Mouse (Mus musculus): ENCODE measurements around the gene Il20.

Il20 gene

DNA sequence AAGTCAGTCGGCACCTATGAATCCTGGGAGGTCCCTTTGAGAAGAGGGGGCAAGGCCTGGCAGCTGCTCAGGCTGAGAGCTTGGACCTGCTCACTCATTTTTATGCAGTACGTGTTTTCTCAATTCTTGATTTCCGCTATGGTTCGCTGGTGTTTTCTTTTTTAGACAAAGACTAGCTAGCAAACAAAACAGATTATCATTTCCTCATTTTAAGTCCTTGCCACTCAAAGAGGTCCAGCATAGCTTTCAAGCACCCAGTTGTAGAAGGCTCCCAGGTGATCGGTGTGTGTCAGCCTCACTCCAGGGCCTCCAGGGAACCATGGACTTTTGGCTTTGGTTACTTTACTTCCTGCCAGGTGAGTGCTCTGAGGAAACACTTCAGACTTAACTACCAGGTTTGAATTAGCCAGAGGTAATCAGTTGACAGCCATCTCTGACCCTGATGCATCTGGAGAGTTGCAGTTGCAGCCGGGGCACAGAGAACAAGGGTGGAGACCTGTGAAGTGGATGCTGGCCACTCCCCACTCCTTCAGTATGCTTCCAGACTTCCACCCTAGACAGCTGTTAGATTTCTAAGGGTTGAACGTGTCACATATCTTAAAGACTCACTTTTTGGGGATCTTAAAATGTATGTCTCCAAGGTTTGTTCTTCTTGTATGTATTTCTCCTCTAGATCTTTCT lies 45.6 kb downstream of the Il20 start, which contains the start of gene Fcmr:
Gene Fcmr (plus strand): TSS at position 129 of the 681 bp plus-strand sequence.
- DNase-seq (ENCODE audit: low read depth): no peak

DNA sequence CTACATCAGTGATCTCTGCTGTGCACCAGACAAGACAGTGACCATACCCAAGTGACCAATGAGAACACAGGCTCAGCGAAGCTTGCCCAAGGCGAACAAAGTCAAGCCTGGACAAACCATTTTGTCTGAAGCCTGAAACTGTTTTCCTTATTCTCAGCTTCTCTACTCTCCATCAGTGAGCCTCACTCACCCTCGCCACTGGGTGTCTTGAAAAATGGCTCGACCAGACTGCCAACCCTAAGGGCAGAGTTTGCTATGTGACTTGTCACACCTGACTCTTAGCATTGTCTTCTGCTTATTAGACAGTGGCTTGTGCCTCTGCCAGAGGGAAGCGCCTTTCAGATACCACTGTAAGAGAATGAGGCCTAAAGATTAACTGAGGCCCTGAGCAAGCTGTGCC lies 46.5 kb downstream of the Il20 start:
- DNase-seq (ENCODE audit: low read depth): no peak

DNA sequence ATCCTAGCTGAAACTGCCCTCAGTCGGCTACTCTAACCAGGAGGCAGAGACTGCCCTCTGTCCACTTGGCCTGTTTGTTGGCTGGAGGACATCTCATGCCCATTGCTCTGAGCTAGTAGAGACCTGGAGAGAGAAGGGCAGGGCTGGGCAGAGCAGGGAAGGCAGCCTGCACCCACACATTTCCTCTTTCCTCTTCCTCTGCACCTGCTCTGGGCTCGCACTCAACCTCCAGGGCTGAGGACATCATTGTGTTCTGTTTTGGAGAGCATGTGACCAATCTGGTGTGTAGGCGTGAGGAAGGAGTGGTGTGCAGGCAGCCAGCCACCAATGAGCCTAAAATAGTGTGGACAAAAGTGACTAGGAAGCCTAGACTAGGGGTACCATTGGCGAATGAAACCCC lies 47.0 kb downstream of the Il20 start:
- no peak for DNase-seq (ENCODE audit: low read depth)

DNA sequence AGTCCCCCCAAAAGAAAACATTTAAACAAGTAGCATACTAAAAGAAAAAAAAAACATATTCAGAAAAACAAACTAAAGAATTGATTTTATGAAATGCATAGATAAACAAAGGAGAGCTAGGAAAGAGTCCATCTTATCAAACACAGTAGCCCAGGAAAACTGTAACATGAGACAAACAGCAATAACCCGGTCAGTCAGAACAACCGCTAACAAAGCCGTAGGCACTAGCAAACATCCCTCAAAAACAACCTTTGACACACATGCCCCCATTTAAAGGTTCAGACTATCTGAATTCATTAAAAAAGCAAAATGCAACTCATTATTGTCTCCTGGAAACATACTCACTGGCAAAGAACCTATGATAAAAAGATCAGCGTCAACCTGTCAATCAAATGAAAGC lies 53.8 kb downstream of the Il20 start:
- DNase-seq (ENCODE audit: low read depth): no peak
